Mouse (Mus musculus) right cerebral cortex, adult 2 months (tissue): ENCODE results near the gene Zfpl1.
"Not testable (repeated sequence)": the region's sequence is repeated elsewhere in the genome, so short reads cannot be mapped to it uniquely, and the experiment has no call there.

Experiments used
- DNase-seq, 2 experiments: peaks; one replicate each; pipeline ENCODE4 v3.0.0; 2021 to 2022; ENCODE audit warnings: low spot score in 2 of 2

Zfpl1 gene

DNA sequence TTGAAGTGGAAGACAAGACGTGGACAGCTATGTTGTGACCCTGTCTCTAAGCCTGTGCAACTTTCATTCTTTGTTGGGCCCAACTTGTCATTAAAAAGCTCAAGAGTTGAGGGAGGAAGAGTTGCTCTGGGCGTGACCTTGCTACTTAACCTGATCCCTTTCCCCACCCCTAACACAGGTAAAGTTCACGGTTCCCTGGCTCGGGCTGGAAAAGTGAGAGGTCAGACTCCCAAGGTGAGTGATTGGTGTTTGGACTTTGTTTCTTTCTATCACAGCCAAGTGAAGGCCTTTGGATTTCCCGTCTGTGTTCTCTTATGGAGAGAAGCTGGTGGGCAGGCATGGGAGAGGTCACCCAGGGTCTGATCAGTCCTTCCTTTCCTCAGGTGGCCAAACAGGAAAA is 25.8 kb downstream of the Zfpl1 start:
- no peak for DNase-seq

DNA sequence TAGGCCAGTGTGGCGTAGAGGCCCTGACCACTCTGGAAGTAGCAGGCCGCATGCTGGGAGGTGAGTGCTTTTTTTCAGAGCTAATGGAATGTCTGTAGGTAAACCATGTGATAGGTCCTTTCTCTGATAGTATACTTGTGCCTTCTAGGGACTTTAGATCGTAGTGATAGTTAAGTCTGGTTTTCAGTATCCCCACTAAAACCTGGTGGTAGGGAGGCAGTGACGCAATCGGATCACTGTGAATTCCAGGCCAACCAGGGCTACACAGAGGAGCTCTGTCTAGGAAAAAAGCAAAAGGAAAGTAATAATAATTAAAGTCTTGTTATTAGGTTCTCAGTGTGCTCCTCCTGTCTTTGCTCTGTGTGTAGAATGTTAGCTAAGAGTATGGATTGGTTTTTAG is 26.2 kb downstream of the Zfpl1 start:
- no peak for DNase-seq

DNA sequence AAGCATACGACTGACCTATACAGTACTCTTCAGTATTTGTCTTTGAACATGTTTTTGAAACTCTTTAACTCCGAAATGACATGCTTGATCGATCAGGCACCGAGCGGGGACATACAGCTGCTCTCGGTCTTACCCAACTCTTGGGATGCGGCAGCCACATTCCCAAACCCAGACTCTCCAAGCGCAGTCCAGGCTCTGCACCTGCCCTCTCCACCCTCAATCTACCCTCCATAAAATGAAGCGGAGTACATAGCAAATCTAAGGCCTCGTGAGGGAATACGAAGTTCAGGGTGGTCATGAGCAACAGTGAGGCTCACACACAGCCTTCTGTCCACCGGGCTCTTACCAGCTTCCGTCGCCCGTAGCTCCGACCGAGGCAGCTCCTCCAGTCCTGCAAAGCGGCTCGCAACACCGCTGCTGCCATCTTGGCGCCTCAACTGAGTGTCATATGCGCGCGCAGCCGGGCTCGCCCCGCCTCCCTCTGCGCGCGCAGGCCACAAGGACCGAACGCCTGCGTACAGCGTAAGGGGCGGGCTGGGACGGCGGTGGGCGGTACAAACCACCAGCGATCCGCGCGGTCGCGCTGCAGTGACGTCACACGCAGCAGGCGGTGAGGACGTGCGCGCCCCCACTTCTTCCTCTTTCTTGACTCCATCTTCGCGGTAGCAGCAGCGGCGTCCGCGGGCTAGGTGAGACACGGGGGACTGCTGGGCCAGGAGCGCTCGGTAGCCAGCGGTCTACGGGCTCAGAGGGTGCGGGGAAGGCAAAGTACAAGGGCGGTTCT is 27.3 kb downstream of the Zfpl1 start, which contains the start of the genes Mrpl49 and Fau:
TSS of gene Mrpl49 (minus strand) at position 473 of the 784 bp plus-strand sequence.
TSS of gene Fau (plus strand) at position 532 of the 784 bp plus-strand sequence.
- peak; percentile 99 to 100 for DNase-seq

DNA sequence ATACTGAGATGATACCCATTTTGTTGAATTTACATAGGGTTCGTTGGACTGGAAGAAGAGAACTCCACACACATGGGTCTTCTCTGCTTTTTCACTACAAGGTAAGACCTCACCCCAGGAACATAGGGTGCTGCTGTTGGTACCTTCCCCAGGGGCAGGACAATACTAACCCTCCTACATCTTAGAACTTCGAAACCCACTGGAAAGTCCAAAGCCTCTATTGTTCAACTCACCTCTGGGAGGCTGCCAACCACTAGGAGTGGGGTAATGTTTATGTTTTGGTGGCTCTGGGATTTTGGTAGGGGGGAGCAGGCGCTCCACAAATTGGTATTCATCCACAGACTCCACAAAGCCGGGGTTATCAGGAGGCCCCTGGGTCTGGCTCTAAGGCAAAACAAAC is 28.1 kb downstream of the Zfpl1 start:
- DNase-seq = no peak

DNA sequence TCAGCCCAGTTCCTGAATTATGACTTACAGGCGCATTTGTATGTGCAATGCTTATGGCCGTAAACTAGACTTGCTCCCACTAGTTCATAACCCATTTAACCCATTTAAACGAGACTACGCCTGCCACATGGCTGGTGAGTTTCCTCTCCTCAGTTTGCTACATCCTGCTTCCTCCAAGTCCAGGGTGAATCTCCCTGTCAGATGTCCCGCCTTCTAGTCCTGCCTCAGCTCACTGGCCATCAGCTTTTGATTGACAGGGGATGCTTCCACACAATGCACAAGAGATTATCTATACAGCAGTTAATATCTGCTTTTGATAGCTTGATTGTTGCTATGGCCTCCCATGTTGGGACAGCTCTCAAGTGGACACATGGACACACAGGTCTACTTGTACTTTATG is 30.5 kb downstream of the Zfpl1 start:
- no peak for DNase-seq

DNA sequence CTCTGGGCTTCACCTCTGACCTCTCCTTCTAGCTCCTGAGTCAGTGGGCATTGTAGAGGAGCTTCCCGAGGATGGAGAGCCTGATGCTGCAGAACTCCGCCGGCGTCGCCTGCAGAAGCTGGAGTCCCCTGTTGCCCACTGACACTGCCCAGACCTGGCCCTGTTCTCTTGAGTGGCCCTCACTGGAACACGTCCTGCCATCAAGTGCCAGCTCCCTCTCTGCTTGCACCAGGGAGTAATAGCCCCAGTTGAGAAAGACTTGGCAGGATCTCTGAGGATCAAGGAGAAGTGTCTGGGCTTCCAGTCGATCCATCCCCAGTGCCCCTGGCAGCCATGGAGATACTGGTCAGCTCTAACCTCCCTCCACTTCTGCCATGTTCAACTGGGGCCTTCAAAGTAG is 32.2 kb downstream of the Zfpl1 start:
- no peak for DNase-seq

DNA sequence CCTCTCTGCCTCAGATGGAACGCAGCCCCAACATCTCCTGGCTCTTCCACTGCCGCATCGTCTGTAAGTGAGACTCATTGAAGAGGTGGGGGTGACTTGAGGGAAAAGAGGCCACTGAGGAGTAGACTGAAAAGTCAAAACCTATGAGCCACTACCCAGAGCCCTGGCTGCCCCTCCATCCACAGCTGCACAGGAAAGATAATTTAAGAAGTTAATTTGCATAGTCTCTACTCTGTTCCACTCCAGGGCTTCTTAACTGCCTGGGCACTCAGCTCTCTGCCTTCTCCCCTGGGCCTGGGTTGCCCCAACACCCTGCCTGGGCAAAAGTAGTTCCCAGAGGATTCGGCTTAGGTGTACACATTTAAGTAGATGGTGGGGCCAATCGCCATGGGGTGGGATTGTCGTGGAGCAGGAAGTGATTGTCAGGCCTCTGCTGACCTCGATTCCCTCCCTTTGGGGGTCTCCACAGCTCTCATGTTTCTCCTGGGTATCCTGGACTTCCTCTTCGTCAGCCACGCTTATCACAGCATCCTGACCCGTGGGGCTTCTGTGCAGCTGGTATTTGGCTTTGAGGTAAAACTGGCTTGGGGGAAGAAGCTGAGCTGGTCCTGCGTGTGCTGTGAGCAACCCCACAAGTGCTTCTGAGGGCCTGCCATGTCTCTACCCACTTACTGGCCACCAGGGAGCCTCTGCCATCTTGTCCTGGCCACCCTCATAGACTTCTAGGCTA is 35.9 kb downstream of the Zfpl1 start:
- no peak for DNase-seq

DNA sequence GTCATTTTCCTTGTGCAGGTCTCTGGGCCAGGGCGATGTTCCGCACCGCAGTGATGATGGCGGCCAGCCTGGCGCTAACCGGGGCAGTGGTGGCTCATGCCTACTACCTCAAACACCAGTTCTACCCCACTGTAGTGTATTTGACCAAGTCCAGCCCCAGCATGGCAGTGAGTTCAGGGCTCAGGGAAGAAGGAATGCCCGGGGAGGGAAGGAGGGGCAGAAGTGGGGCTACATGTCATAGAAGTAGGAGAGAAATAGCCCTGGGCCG is 36.9 kb downstream of the Zfpl1 start:
- DNase-seq = no peak

DNA sequence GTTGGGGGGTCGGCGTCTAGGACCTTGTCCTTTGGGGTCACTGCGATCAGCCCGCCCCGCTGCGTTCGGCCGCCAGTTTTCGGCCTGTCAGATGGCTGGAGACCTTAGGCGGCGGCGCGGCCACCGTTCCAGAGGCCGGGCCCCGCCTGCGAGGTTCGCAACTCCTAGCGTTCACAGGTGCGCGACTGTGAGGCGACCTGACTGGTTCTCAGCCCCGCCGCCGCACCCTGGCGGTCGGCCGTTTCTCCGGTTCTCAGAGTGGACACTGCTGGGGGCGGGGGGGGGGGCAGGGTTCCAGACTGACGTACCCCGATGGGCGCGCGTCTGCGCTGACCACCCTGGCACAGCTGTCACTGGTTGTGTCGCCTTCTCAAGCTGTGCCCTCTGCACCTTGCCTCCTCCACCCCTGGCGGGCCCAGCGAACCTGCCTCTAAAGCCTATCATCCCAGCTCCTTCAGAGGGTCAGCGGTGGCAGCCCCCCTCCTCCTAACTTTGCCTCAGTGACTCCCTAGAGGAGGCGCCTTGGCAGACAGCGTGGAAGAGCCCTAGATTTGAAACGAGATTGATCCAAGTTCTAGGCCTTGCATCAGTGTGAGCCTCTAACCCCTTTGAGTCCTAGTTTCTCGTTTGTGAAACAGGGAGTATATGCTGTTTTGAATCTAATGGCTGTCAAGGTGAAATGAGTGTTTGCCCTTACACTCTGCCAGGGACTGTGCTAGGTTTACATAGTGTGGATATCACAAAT is 37.4 kb downstream of the Zfpl1 start:
- DNase-seq = no peak

DNA sequence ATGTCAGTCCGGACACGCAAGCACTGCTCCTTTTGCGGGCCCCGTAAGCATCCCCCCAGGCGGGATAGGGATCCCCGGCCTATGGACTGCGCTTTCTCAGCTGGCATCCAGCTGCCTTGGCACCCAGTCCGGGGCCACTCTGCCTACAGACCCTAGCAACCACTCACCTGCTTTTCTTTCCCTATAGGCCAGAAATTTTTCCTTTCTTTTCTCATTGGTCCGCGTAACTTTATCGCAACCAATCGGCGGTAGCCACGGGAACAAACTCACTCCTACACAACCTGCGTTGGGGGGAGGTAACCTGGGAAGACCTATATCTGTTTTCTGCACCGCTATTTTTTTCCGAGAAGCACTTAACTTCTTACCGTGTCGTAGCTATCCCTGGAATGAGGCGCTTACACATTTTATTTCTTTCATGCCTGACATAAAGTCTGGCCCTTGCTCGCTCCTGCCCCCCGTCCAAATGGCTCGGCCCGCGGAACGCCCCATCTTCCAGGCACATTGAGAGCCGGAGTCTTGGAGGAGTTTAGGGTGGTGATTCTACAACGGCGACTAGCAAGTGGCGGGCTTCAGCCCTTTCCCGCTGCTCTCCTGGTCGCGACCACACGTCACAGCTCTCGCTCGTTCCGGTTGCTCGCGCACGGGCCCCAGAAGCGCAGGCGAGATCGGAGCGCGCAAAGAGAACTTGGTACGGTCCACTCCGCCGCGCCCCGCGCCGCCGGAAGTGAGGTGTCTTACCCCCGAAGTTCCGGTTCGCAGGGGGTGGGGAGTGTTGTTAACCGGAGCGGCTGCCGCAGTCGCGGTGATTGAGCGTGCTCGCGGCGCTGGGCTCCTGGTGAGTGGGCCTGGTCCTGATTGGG is 38.2 kb downstream of the Zfpl1 start, which contains the start of gene Syvn1:
TSS of gene Syvn1 (plus strand) at position 283 of the 860 bp plus-strand sequence.
- peak; percentile 93 to 94 for DNase-seq

DNA sequence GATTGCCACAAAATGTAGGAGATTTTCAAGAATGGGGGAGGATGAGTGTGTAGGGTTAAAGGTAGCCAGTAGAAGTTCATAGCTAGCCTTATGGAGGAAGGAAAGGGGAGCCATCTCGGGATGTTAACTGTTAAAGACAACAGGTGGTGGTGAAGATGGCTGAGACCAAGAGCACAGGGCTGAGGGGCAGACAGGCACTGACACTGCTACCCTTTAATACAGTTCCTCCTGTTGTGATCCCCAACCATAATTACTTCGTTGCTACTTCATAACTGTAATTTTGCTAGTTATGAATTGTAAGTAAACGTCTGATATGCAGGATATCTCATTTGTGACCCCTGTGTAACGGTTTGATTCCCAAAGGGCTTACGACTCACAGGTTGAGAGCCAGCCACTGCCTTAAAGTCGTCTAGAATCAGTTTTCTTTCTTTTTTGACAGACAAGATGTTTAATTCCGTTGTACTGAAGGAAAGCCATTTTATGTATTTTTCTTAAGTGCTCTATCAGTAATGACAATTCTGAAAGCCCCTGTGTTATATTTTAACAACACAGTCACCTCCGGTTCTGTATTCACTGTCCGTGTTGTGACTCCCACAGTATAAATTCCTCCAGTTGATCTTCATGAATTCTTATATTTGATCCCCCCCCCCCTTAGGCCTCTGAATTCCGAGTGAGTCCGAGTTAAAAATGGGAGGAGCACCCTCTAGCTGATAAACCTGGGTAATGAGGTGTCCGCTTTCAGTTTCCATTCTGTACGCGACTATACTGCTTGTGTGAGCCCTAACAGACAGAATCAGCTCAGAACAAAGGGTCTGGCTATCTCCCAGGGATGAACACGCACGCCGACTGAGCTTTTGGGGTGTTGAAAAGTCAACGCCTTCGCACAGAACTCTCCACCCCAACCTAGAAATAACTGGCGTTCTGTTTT is 39.1 kb downstream of the Zfpl1 start:
- no peak for DNase-seq

DNA sequence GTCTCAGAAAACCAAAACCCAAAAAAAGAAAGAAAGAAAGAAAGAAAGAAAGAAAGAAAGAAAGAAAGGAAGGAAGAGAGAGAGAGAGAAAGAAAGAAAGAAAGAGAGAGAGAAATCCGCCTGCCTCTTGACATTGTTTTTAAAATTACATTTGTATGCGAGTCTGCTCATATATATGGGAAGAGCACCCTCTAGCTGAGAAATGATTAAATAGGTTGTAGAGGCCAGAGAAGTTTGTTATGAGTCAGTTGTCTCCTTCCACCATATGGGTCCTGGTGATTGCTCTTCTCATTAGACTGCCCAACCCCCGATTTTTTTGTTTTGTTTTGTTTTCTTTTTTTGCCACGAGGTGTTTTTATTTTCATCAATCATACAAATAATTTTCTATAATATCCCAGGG is 40.7 kb downstream of the Zfpl1 start:
- not testable (repeated sequence) for DNase-seq

DNA sequence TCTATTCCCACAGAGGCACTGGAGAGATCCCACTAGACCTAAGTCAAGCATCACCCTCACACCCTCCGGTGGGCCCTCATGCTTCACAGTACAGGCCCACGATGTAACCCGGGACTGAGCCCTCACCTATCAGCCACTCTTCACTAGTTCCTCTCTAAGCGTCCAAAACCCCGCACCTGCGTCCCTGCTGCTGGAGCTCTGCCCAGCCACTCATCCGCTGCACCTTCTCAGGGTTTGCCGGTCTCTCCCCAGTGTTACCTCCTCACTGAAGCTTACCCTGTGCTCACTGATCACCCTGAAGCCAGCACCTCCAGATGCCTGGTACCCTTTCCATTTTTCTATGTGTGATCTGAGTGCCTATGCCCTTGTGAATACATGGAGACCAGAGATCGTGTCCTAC is 42.5 kb downstream of the Zfpl1 start:
- no peak for DNase-seq

DNA sequence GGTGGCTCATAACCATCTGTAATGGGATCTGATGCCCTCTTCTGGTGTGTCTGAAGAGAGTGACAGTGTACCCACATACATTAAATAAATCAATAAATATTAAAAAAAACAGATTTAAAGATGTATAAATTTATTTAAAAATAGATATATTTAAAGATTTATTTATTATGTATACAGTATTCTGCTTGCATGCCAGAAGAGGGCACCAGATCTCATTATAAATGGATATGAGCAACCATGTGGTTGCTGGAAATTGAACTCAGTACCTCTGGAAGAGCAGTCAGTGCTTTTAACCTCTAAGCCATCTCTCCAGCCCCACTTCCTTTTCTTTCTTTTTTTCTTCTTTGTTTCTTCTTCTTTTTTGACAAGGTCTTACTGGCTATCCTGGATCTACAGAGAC is 44.8 kb downstream of the Zfpl1 start:
- DNase-seq = no peak

DNA sequence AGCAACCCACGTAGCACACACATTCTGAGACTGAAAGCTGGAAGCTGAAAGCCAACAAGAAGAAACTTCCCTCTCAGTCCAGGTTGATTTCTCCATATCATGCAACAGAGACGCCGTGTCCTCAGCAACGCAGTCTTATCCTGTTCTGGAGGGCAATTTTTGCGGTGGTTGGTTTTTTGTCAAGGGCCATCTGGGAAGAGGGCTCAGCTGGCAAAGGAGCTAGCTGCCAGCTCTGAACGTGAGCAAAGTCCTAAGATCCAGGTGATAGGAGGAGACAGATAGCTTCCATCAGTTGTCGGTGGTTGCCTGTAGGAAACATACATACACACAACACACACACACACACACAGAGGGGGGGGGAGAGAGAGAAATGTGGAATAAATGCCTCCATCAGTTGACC is 46.4 kb downstream of the Zfpl1 start:
- no peak for DNase-seq

DNA sequence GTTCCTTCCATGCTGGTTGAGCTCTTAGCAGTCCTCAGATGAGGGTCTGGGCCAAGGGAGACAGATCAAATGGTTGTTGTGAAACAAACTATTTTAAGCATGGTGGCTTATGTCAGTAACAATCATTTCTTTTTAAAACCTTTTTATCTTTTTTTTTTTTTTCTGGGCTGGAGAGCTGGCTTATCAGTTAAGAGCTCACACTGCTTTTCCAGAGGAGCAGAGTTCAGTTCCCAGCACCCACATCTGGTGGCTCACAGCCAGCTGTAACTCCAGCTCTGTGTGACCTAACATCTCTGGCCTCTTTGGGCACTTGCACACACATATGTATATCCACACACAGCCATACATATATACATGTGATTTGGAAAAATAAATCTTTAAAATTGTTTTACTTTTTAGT is 47.1 kb downstream of the Zfpl1 start:
- DNase-seq = no peak

DNA sequence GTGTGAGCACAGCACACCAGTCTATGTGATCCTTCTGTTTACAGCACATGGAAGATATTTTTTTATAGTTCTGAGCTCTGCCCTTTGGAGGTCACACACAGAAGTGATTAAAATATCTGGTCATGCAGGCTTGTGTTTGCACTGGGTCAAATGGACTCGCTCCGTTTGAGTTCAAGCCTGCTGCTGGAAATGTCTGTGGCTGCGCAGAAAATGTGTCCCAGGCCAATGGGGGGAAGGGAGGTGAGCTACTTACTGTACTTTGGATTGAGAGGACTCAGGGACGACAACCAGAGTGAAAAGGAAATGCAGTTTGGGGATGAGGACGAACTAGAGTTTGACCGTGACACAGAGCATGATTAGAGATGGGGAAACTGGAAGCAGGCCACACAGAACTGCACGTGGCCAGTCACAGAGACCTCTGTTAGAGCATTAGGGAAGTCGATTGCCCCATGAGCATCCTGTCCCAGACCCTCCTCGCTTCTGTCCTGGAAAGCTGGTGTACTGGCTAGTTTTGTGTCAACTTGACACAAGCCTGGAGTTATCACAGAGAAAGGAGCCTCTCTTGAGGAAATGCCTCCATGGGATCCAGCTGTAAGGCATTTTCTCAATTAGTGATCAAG is 48.7 kb downstream of the Zfpl1 start:
- no peak for DNase-seq
